Mouse (Mus musculus): ENCODE data around the gene Pgs1. TPM values are rescaled to one million over a fixed set of nuclear protein-coding genes. Genes with fewer than 3 reads are reported as not detected.

Pgs1 gene
- polyA plus RNA-seq, 1 experiment from 2014 or later = 21.9 TPM

- Histone ChIP-seq H3K4me2 (no peak overlapping the region), H3K27ac (no peak overlapping the region), H3K4me1 (replicated peaks) (peaks cover 19% of the 10 kb centered on the region), H3K27me3 (no peaks in the 10 kb centered on the region), H3K9ac (no peak overlapping the region), H3K9me3 (replicated peaks) (no peaks in the 10 kb centered on the region), H3K36me3 (no peaks in the 10 kb centered on the region), H3K4me3 (no peak overlapping the region)
- no peak for ATAC-seq (replicated peaks; ENCODE audit: insufficient number of reproducible peaks, insufficient read depth, low FRiP score, low read depth)
- WGBS = 51% methylated on average over 7 of the region's 7 CpGs
These were observed 2.3 kb upstream of the Pgs1 start for GRCm38 (mm10) chr11:117983770-117984169.

GRCm38 (mm10) chr11:117987032-117987451 is 950 bp downstream of the Pgs1 start:
- ATAC-seq (replicated peaks; ENCODE audit: insufficient number of reproducible peaks, insufficient read depth, low FRiP score, low read depth) = peak; percentile 64
- no peaks in the 10 kb centered on the region for H3K9me3 ChIP-seq (replicated peaks)

GRCm38 (mm10) chr11:117987968-117988367 is 1.9 kb downstream of the Pgs1 start:
- Histone ChIP-seq H3K27ac (no peak overlapping the region), H3K4me1 (replicated peaks) (peaks cover 53% of the 10 kb centered on the region), H3K4me3 (peak overlapping the region; percentile 85), H3K9me3 (replicated peaks) (no peaks in the 10 kb centered on the region), H3K36me3 (no peaks in the 10 kb centered on the region), H3K27me3 (no peaks in the 10 kb centered on the region), H3K4me2 (peak overlapping the region; percentile 87), H3K9ac (no peak overlapping the region)
- 64% methylated on average over 4 of the region's 4 CpGs for WGBS
- no peak for ATAC-seq (replicated peaks; ENCODE audit: insufficient number of reproducible peaks, insufficient read depth, low FRiP score, low read depth)

More at GRCm38 (mm10) chr11:117987032-117987451, 950 bp downstream of the Pgs1 start:
- WGBS = under 1% methylated on average over 32 of the region's 32 CpGs
- H3K36me3 ChIP-seq = no peaks in the 10 kb centered on the region
- peak overlapping the region; percentile 87 for H3K9ac ChIP-seq
- peak overlapping the region; percentile 87 for H3K4me2 ChIP-seq
- no peaks in the 10 kb centered on the region for H3K27me3 ChIP-seq
- H3K4me3 ChIP-seq = peak overlapping the region; percentile 85
- peaks cover 45% of the 10 kb centered on the region for H3K4me1 ChIP-seq (replicated peaks)
- peak overlapping the region; percentile 61 for H3K27ac ChIP-seq

GRCm38 (mm10) chr11:117989241-117989640 is 3.1 kb downstream of the Pgs1 start:
- Histone ChIP-seq H3K36me3 (no peaks in the 10 kb centered on the region), H3K9ac (no peak overlapping the region), H3K4me3 (no peak overlapping the region), H3K4me2 (no peak overlapping the region), H3K27me3 (no peaks in the 10 kb centered on the region), H3K27ac (no peak overlapping the region), H3K4me1 (replicated peaks) (peaks cover 65% of the 10 kb centered on the region), H3K9me3 (replicated peaks) (no peaks in the 10 kb centered on the region)
- ATAC-seq (replicated peaks; ENCODE audit: insufficient number of reproducible peaks, insufficient read depth, low FRiP score, low read depth) = no peak
- WGBS = 86% methylated on average over 4 of the region's 4 CpGs

- Histone ChIP-seq H3K36me3 (no peaks in the 10 kb centered on the region), H3K9ac (no peak overlapping the region), H3K4me3 (no peak overlapping the region), H3K27ac (no peak overlapping the region), H3K4me1 (replicated peaks) (peaks cover 72% of the 10 kb centered on the region), H3K4me2 (no peak overlapping the region), H3K9me3 (replicated peaks) (no peaks in the 10 kb centered on the region), H3K27me3 (no peaks in the 10 kb centered on the region)
- 35% methylated on average over 10 of the region's 10 CpGs for WGBS
- no peak for ATAC-seq (replicated peaks; ENCODE audit: insufficient number of reproducible peaks, insufficient read depth, low FRiP score, low read depth)
These were observed 3.8 kb downstream of the Pgs1 start for GRCm38 (mm10) chr11:117989926-117990325.

- H3K4me1 ChIP-seq (replicated peaks) = peaks cover 81% of the 10 kb centered on the region
- no peak for ATAC-seq (replicated peaks; ENCODE audit: insufficient number of reproducible peaks, insufficient read depth, low FRiP score, low read depth)
- no peak overlapping the region for H3K9ac ChIP-seq
- no peaks in the 10 kb centered on the region for H3K9me3 ChIP-seq (replicated peaks)
- H3K36me3 ChIP-seq = no peaks in the 10 kb centered on the region
- no peak overlapping the region for H3K4me2 ChIP-seq
- H3K27me3 ChIP-seq = no peaks in the 10 kb centered on the region
- H3K4me3 ChIP-seq = no peak overlapping the region
- no peak overlapping the region for H3K27ac ChIP-seq
- WGBS = 50% methylated on average over 9 of the region's 9 CpGs
These were observed 5.7 kb downstream of the Pgs1 start for GRCm38 (mm10) chr11:117991502-117992470.

- Histone ChIP-seq H3K4me1 (replicated peaks) (peaks cover 71% of the 10 kb centered on the region), H3K4me2 (peak overlapping the region; percentile 14; the same call in 1 of the 2 replicates)
- 62% methylated on average over 14 of the region's 14 CpGs for WGBS
These were observed 7.4 kb downstream of the Pgs1 start for GRCm38 (mm10) chr11:117993190-117994175.

GRCm38 (mm10) chr11:117994250-117995057 is 8.4 kb downstream of the Pgs1 start:
- H3K27ac ChIP-seq = peak overlapping the region; percentile 81
- H3K4me2 ChIP-seq = peak overlapping the region; percentile 14; the same call in 1 of the 2 replicates
- H3K9ac ChIP-seq = 0 out of 2 replicates have a peak overlapping the region, but pooled peaks have one; percentile 23
- H3K4me1 ChIP-seq (replicated peaks) = peaks cover 79% of the 10 kb centered on the region
- no peak overlapping the region for H3K4me3 ChIP-seq
- peak; percentile 58 for ATAC-seq (replicated peaks; ENCODE audit: insufficient number of reproducible peaks, insufficient read depth, low FRiP score, low read depth)
- WGBS = 42% methylated on average over 9 of the region's 9 CpGs
- H3K36me3 ChIP-seq = no peaks in the 10 kb centered on the region
- no peaks in the 10 kb centered on the region for H3K27me3 ChIP-seq
- no peaks in the 10 kb centered on the region for H3K9me3 ChIP-seq (replicated peaks)

More at GRCm38 (mm10) chr11:117993190-117994175, 7.4 kb downstream of the Pgs1 start:
- Histone ChIP-seq H3K9me3 (replicated peaks) (no peaks in the 10 kb centered on the region), H3K9ac (0 out of 2 replicates have a peak overlapping the region, but pooled peaks have one; percentile 23), H3K36me3 (no peaks in the 10 kb centered on the region), H3K27me3 (no peaks in the 10 kb centered on the region), H3K27ac (peak overlapping the region; percentile 81), H3K4me3 (no peak overlapping the region)
- no peak for ATAC-seq (replicated peaks; ENCODE audit: insufficient number of reproducible peaks, insufficient read depth, low FRiP score, low read depth)

- Histone ChIP-seq H3K4me3 (no peak overlapping the region), H3K4me1 (replicated peaks) (peaks cover 79% of the 10 kb centered on the region), H3K27ac (peak overlapping the region; percentile 81; the same call in 1 of the 2 replicates), H3K9me3 (replicated peaks) (no peaks in the 10 kb centered on the region), H3K4me2 (no peak overlapping the region), H3K9ac (no peak overlapping the region), H3K36me3 (no peaks in the 10 kb centered on the region), H3K27me3 (no peaks in the 10 kb centered on the region)
- 31% methylated on average over 2 of the region's 2 CpGs for WGBS
- no peak for ATAC-seq (replicated peaks; ENCODE audit: insufficient number of reproducible peaks, insufficient read depth, low FRiP score, low read depth)
These were observed 9.2 kb downstream of the Pgs1 start for GRCm38 (mm10) chr11:117995255-117995654.

- H3K9me3 ChIP-seq (replicated peaks) = no peaks in the 10 kb centered on the region
- no peak overlapping the region for H3K4me2 ChIP-seq
- ATAC-seq (replicated peaks; ENCODE audit: insufficient number of reproducible peaks, insufficient read depth, low FRiP score, low read depth) = no peak
- H3K36me3 ChIP-seq = 0 out of 2 replicates have a peak, but pooled peaks cover 2% of the 10 kb centered on the region
- peak overlapping the region; percentile 81; the same call in 1 of the 2 replicates for H3K27ac ChIP-seq
- WGBS = 55% methylated on average over 3 of the region's 3 CpGs
- no peak overlapping the region for H3K9ac ChIP-seq
- no peaks in the 10 kb centered on the region for H3K27me3 ChIP-seq
- H3K4me3 ChIP-seq = no peak overlapping the region
- H3K4me1 ChIP-seq (replicated peaks) = peaks cover 79% of the 10 kb centered on the region
These were observed 9.6 kb downstream of the Pgs1 start for GRCm38 (mm10) chr11:117995661-117996060.

Measured in heart, embryonic 15.5 days (tissue).